Mouse (Mus musculus) midbrain, postnatal 0 days (tissue): ENCODE measurements at regions not wholly inside any gene's neighbourhood (a gene's known extent, or its start where the extent isn't known, plus 50 kb on each side); places are given as distances from the start of the nearest gene placed in this dataset.

Source experiments
- ATAC-seq: fragments of 200-750 bp; cut with Nextera tagmentation; 2 replicates; pipeline ENCODE4 v1.8.0; 2017; ENCODE audit warnings: moderate number of reproducible peaks, mild to moderate bottlenecking, moderate TSS enrichment, moderate library complexity; ENCODE audit not compliant: low FRiP score
- DNase-seq: peaks from one replicate; pipeline ENCODE4 v3.0.0-alpha.2; 2015; ENCODE audit warnings: low spot score
- H3K27ac ChIP-seq: fragments of 300-500 bp; sonication (generic); 2 replicates; pipeline ENCODE4 v1.5.1; 2014; ENCODE audit warnings: low read depth, mild to moderate bottlenecking, low read length, mixed read lengths
- H3K27me3 ChIP-seq: fragments of 300-500 bp; sonication (generic); 2 replicates; pipeline ENCODE4 v1.6.1; 2014; ENCODE audit warnings: low read length, control low read depth, mixed read lengths; ENCODE audit not compliant: insufficient read depth
- H3K36me3 ChIP-seq: fragments of 300-500 bp; sonication (generic); 2 replicates; pipeline ENCODE4 v1.6.1; 2014; ENCODE audit warnings: low read length, control low read depth, mixed read lengths; ENCODE audit not compliant: insufficient read depth
- H3K4me1 ChIP-seq: fragments of 300-500 bp; sonication (generic); 2 replicates; pipeline ENCODE4 v1.6.1; 2014; ENCODE audit warnings: mild to moderate bottlenecking, control low read depth, antibody characterized with exemption, low read length, mixed read lengths; ENCODE audit not compliant: insufficient read depth
- H3K4me2 ChIP-seq: fragments of 300-500 bp; sonication (generic); 2 replicates; pipeline ENCODE4 v1.6.1; 2014; ENCODE audit warnings: low read depth, mild to moderate bottlenecking, low read length, mixed read lengths; ENCODE audit not compliant: poor library complexity, severe bottlenecking
- H3K4me3 ChIP-seq: fragments of 300-500 bp; sonication (generic); 2 replicates; pipeline ENCODE4 v1.5.1; 2014; ENCODE audit warnings: low read depth, mild to moderate bottlenecking, low read length, moderate library complexity
- H3K9ac ChIP-seq: fragments of 300-500 bp; sonication (generic); replicated peaks from 2 replicates; pipeline ENCODE4 v1.6.1; 2014; ENCODE audit warnings: mild to moderate bottlenecking, low read length, moderate library complexity, mixed read lengths; ENCODE audit not compliant: poor library complexity, severe bottlenecking
- H3K9me3 ChIP-seq: fragments of 300-500 bp; sonication (generic); 2 replicates; pipeline ENCODE4 v1.6.1; 2016; ENCODE audit warnings: low read length, control low read depth
- CTCF ChIP-seq: IDR thresholded peaks from 2 replicates; pipeline ENCODE4 v1.5.1; 2016; ENCODE audit warnings: antibody characterized with exemption, mild to moderate bottlenecking
- WGBS: fragments of 180-500 bp; shearing (Covaris S2); extraction: QIAGEN DNeasy Blood & Tissue Kit; methylation state at CpG from one replicate; pipeline ENCODE4 v1.1.7; 2014; 5-methylcytosine and 5-hydroxymethylcytosine counted together

DNA sequence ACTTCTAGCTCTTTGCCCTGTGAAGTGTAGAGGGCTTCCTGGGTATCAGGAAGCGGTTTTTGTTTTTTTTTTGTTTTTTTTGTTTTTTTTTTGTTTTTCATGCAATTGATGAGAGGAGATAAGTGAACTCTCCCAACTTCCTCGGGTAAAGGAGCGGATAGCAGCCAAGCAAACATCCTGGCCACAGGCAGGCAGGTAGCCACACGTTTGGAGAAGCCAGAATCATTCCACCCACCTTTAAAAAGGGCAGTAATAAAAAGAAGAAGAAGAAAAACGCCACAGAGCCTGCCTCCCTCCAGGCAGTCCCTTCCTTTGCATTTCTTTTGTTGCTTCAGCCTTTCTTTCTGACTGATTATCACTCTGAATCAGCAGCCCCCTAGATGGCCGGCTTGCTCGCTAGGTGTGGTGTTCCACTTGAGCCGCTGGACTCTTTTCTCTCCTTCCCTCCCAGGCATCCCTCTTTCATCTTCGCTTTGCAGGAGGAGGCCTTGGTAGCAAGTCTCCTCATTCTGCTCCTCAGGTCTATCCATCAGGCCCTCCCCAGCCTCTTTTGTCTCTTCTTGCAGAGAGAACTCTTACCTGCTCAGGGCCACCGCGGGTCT is 323.9 kb upstream of the Gm765 start:
- ATAC-seq, result no peak
- H3K9me3 ChIP-seq, result no peaks in the 10 kb centered on the region
- WGBS, result 14% methylated on average over 11 of the region's 11 CpGs
- H3K4me3 ChIP-seq, result no peak overlapping the region
- no peaks in the 10 kb centered on the region for H3K27me3 ChIP-seq
- no peak overlapping the region for H3K9ac ChIP-seq
- H3K4me2 ChIP-seq, result no peak overlapping the region
- H3K27ac ChIP-seq, result no peak overlapping the region
- H3K36me3 ChIP-seq, result no peaks in the 10 kb centered on the region
- no peak for TF ChIP-seq CTCF
- H3K4me1 ChIP-seq, result no peaks in the 10 kb centered on the region
- no peak for DNase-seq

DNA sequence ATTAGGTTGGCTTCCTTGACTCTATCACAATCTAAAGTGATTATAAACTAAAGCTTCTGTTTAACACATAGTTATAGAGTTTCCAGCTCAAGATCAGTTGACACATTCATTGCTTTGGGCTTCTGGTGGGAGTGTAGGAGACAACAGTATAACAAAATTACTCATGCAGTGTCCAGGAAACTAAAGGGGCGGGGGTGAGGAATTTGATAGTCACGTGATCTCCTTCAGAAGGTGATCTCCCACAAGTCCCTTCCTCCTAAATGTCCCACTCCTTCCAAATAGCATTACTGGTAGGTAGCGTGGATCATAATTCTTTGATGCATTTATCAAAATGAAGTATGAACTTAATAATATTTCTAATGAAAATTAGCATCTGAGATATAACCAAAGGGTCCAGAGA is 309.3 kb upstream of the Gm765 start:
- DNase-seq, result no peak
- no peak for TF ChIP-seq CTCF
- WGBS, result 92% methylated on average over 3 of the region's 3 CpGs
- Histone ChIP-seq H3K9me3 (no peaks in the 10 kb centered on the region), H3K27ac (no peak overlapping the region), H3K4me3 (no peak overlapping the region), H3K9ac (no peak overlapping the region), H3K27me3 (no peaks in the 10 kb centered on the region), H3K4me2 (no peak overlapping the region), H3K4me1 (no peaks in the 10 kb centered on the region), H3K36me3 (no peaks in the 10 kb centered on the region)
- no peak for ATAC-seq

DNA sequence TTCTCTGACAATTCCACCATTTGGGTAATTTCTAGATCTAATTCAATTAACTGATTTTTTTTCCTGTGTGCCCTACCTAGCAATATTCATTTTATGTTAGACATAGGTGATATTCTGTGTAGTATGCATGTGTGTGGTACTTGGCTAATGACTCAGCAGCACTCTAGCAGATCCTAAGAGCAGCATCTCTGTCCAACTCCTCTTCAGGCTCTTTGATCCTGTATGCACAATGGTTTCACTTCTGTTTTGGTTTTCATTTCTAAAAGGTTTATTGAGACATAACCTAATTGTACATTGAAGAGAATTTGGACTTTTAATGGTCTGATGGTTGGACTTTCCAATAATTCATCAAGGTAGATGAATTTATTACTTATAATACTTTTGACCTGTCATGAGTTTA is 308.8 kb upstream of the Gm765 start:
- no peak for DNase-seq
- no peaks in the 10 kb centered on the region for H3K27me3 ChIP-seq
- no peak for ATAC-seq
- no peak for TF ChIP-seq CTCF
- no peak overlapping the region for H3K4me3 ChIP-seq
- no peaks in the 10 kb centered on the region for H3K9me3 ChIP-seq
- H3K4me2 ChIP-seq, result no peak overlapping the region
- H3K4me1 ChIP-seq, result no peaks in the 10 kb centered on the region
- H3K9ac ChIP-seq, result no peak overlapping the region
- H3K36me3 ChIP-seq, result no peaks in the 10 kb centered on the region
- no peak overlapping the region for H3K27ac ChIP-seq

DNA sequence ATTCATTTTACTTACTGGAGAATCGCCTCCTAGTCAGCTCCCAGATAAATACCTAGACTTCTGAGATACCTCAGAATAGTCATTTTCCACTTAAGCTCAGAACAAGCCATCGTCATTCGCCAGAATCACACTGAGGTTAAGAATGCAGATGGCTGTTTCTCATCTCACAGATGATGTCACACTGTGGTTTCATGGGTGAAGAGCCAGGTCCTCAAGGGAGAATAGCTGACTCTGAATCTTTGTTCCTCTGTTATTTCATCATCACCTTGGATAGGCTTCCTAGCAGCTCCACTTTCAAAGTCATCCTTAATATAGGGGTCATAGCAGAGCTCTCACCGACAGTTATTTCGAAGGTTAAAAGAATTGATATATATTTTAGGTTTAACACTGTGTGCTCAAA is 297.8 kb upstream of the Gm765 start:
- Histone ChIP-seq H3K27ac (no peak overlapping the region), H3K27me3 (no peaks in the 10 kb centered on the region), H3K9ac (no peak overlapping the region), H3K4me1 (no peaks in the 10 kb centered on the region), H3K36me3 (no peaks in the 10 kb centered on the region), H3K9me3 (no peaks in the 10 kb centered on the region), H3K4me2 (no peak overlapping the region), H3K4me3 (no peak overlapping the region)
- 93% methylated on average over 5 of the region's 5 CpGs for WGBS
- DNase-seq (no peak), ATAC-seq (no peak)
- no peak for TF ChIP-seq CTCF

GRCm38 (mm10) chr6:98635816-98636215 is 293.3 kb upstream of the Gm765 start:
- Histone ChIP-seq H3K4me3 (no peak overlapping the region), H3K27me3 (no peaks in the 10 kb centered on the region), H3K27ac (no peak overlapping the region), H3K4me2 (no peak overlapping the region), H3K9me3 (no peaks in the 10 kb centered on the region), H3K4me1 (no peaks in the 10 kb centered on the region), H3K9ac (no peak overlapping the region), H3K36me3 (no peaks in the 10 kb centered on the region)
- ATAC-seq, result no peak
- WGBS, result 94% methylated on average over 6 of the region's 6 CpGs
- no peak for DNase-seq
- no peak for TF ChIP-seq CTCF

- no peak for TF ChIP-seq CTCF
- WGBS, result 28% methylated on average over 17 of the region's 18 CpGs
- H3K36me3 ChIP-seq, result no peaks in the 10 kb centered on the region
- H3K9me3 ChIP-seq, result no peaks in the 10 kb centered on the region
- DNase-seq, result peak; percentile 19
- H3K27me3 ChIP-seq, result no peaks in the 10 kb centered on the region
- H3K27ac ChIP-seq, result no peak overlapping the region
- H3K4me1 ChIP-seq, result no peaks in the 10 kb centered on the region
- H3K9ac ChIP-seq, result no peak overlapping the region
- no peak for ATAC-seq
- peak overlapping the region; percentile 33 for H3K4me2 ChIP-seq
- no peak overlapping the region for H3K4me3 ChIP-seq
These were observed 289.9 kb upstream of the Gm765 start for GRCm38 (mm10) chr6:98632278-98633063.
